Mouse (Mus musculus): Measurements from ENCODE around the gene Ppp1r14d.

- no peak for TF ChIP-seq CTCF (IDR thresholded peaks at IDR 0.05; ENCODE audit: control insufficient read depth, insufficient read depth, insufficient replicate concordance, low read depth, low read length)
- TF ChIP-seq POLR2A (IDR thresholded peaks at IDR 0.05; ENCODE audit: control insufficient read depth, low read depth, low read length): no peak
Observed at GRCm38 (mm10) chr2:119198049-119198448, 31.7 kb downstream of the Ppp1r14d start.

Measured in testis, adult 2 months (tissue).